Mouse (Mus musculus) heart, embryonic 10.5 days (tissue): ENCODE measurements around the gene Ift88. TPM values are rescaled to one million over a fixed set of nuclear protein-coding genes. Genes with fewer than 3 reads are reported as not detected.
A peak's percentile ranks its signal among the peaks of the same experiment; 100 is the strongest.
"Not testable (repeated sequence)": the region's sequence is repeated elsewhere in the genome, so short reads cannot be mapped to it uniquely, and the experiment has no call there.

Experiments
- DNase-seq: peaks from one replicate; pipeline ENCODE4 v3.0.0-alpha.2; 2017; ENCODE audit warnings: low spot score
- H3K27ac ChIP-seq: fragments of 300-500 bp; sonication (generic); 2 replicates; pipeline ENCODE4 v1.5.1; 2016; ENCODE audit warnings: mild to moderate bottlenecking
- H3K27me3 ChIP-seq: fragments of 300-500 bp; sonication (generic); 2 replicates; pipeline ENCODE4 v1.6.1; 2016; ENCODE audit warnings: mild to moderate bottlenecking; ENCODE audit not compliant: poor library complexity, insufficient read depth, severe bottlenecking
- H3K36me3 ChIP-seq: fragments of 300-500 bp; sonication (generic); 2 replicates; pipeline ENCODE4 v1.6.1; 2016; ENCODE audit warnings: mild to moderate bottlenecking, moderate library complexity
- H3K4me1 ChIP-seq: fragments of 300-500 bp; sonication (generic); 2 replicates; pipeline ENCODE4 v1.6.1; 2016; ENCODE audit warnings: mild to moderate bottlenecking
- H3K4me3 ChIP-seq: fragments of 300-500 bp; sonication (generic); 2 replicates; pipeline ENCODE4 v1.5.1; 2016; ENCODE audit warnings: mild to moderate bottlenecking, moderate library complexity
- H3K9me3 ChIP-seq: fragments of 300-500 bp; sonication (generic); 2 replicates; pipeline ENCODE4 v1.6.1; 2016; ENCODE audit warnings: mild to moderate bottlenecking, moderate library complexity
- WGBS: fragments of 180-500 bp; shearing (Covaris S2); methylation state at CpG from one replicate; pipeline ENCODE4 v1.1.7; 2016; 5-methylcytosine and 5-hydroxymethylcytosine counted together
- polyA plus RNA-seq: library from polyadenylated mRNA; unstranded; fragments of >200 nt; fragmentation: Nextera tagmentation; extraction: Ambion mirVana; gene quantifications from 2 replicates; pipeline ENCODE4 v1.2.1, GENCODE M21; 2016

The Ift88 gene
- polyA plus RNA-seq, 1 experiment from 2014 or later: 6.3 TPM

DNA sequence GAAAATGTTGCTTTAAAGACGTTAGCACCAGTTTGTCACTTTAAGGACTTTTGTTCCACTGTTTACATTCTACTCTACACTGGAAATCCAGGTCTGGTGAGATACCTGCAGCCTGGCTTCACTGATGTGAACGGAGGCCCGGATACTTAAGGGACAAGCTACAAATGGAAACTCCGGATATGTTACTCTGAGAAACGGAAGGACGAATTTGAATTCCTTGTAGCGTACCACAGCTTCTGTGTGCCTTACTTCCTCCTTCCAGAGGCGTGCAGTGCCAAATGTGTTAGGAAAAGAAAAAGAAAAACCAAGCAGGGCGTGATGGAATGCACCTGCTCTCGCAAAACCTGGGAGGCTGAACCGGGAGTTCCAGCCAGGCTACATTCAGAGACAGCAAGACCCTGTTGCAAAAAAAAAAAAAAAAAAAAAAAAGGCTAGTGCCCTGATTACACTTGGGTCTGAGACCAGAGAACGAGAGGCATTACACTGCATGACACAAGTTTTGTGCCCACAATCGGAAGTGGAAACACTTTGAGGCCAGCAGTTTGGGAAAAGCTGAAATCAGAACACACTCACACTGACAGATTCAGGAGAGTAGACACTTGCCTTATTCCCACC is 24.9 kb upstream of the Ift88 start:
- peak overlapping the region; percentile 37; the same call in 1 of the 2 replicates for H3K27ac ChIP-seq
- H3K27me3 ChIP-seq: peaks cover 20% of the 10 kb centered on the region; the same call in 1 of the 2 replicates
- no peaks in the 10 kb centered on the region for H3K9me3 ChIP-seq
- peak overlapping the region; percentile 74 for H3K4me3 ChIP-seq
- peaks cover 6% of the 10 kb centered on the region; the same call in 1 of the 2 replicates for H3K4me1 ChIP-seq
- no peak for DNase-seq
- no peaks in the 10 kb centered on the region for H3K36me3 ChIP-seq
- WGBS: 19% methylated on average over 13 of the region's 13 CpGs

DNA sequence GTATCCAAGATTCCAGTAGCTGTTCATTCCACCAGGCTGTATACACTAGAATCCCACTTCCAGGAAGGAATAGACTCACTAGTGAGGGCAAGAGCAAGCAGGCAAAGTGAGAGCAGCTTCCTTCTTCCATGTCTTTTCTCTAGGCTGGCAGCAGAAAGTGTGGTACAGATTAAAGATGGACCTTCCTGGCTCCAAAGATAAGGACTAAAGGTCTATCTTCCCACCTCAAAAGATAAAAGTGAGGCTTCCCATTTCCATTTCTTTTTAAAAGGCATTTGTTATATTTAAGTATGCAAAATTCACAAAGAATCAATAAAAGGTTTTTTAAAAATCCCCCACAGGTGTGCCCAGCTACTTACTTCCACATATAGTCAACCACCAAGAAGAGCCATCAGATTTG is 21.0 kb upstream of the Ift88 start:
- Histone ChIP-seq H3K9me3 (no peaks in the 10 kb centered on the region), H3K27me3 (0 out of 2 replicates have a peak, but pooled peaks cover 2% of the 10 kb centered on the region), H3K27ac (no peak overlapping the region), H3K36me3 (no peaks in the 10 kb centered on the region), H3K4me1 (peaks cover 15% of the 10 kb centered on the region), H3K4me3 (no peak overlapping the region)
- DNase-seq: no peak

DNA sequence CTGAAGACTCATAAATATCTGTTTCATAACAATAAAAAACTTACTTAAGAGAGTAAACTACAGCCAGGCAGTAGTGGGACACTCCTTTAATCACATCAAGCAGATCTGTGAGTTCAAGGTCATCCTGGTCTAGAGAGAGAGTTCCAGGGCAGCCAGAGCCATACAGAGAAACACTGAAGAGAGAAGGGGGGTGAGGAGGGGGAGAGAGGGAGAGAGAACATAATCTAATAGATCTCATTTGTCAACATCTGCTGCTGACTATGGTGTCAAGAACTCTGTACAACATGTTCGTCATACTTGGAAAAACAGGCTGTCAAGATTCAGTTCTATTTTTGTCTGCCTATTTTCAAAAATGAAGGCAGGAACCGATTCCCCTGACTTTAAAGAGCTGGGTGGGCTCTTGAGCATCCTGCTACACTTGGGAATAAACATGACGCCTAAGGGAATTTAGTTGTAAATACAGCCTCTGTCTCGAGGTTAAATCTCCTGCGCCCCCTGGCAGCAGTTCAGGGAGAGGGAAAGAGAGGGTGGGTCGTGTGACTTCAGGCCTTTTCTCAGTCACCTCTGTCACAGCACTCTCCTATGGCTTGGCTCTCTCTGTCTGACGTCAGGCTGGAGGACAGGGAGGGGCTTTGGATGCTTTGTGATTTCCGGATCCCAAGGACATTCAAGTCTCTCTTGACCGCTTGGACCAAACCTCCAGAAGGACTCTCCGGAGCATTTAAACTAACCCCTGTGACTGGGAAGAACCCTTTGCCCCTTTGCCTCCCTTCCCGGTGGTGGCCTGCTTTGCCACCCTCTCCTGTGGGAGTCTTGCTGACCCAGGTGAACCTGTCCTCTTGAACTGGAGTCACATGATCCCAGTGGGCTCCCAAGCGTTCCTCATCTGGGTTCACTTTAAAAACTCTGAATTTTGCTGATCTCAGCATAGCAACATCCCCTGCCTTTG is 16.5 kb upstream of the Ift88 start:
- DNase-seq: peak; percentile 83
- no peaks in the 10 kb centered on the region for H3K9me3 ChIP-seq
- H3K36me3 ChIP-seq: no peaks in the 10 kb centered on the region
- 6% methylated on average over 12 of the region's 12 CpGs for WGBS
- H3K27me3 ChIP-seq: no peaks in the 10 kb centered on the region
- peak overlapping the region; percentile 81 for H3K27ac ChIP-seq
- peak overlapping the region; percentile 43 for H3K4me3 ChIP-seq
- H3K4me1 ChIP-seq: peaks cover 9% of the 10 kb centered on the region

DNA sequence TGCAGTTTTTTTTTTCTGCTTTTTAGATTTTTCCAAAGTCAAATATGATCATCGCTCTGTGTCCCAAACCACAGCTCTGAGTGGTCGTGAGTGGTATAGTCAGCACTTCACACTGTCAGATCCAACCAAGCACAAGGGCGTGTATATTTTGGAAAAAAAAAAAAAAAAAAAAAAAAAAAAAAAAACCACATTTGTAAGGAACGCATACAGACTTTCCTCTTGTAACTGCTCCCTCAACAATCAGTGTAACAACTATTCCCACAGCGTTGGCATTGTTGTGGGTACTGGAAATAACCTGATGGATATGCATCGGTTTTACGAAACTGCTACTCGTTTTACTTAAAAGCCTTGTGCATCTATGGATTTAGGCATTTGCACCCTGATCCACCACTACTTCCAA is 15.8 kb upstream of the Ift88 start:
- no peaks in the 10 kb centered on the region for H3K9me3 ChIP-seq
- WGBS: 68% methylated on average over 8 of the region's 8 CpGs

DNA sequence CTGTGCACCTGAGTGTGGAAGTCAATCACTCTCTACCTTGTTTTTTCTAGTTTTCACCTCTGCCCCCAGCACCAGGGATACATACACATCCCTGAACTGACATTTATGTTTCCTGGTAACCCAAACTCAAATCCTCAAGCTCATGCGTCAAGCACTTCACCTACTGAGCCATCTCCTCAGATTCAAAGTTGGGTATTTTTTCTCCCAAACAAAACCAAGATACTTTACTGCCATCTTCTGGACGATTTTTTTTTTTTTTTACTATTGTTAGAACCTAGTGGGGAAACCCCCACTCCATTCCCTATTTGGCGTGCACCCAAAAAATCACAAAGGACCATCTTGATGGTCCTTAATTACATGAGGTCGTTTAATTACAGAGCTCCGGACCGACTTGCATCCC is 14.8 kb upstream of the Ift88 start:
- H3K27ac ChIP-seq: no peak overlapping the region
- H3K4me3 ChIP-seq: no peak overlapping the region
- DNase-seq: no peak
- no peaks in the 10 kb centered on the region for H3K27me3 ChIP-seq
- no peaks in the 10 kb centered on the region for H3K36me3 ChIP-seq
- 31% methylated on average over 6 of the region's 6 CpGs for WGBS
- H3K9me3 ChIP-seq: no peaks in the 10 kb centered on the region
- peaks cover 9% of the 10 kb centered on the region for H3K4me1 ChIP-seq

More for the DNA sequence above, 15.8 kb upstream of the Ift88 start:
- H3K27ac ChIP-seq: no peak overlapping the region
- H3K4me1 ChIP-seq: peaks cover 9% of the 10 kb centered on the region
- no peak for DNase-seq
- H3K4me3 ChIP-seq: no peak overlapping the region
- no peaks in the 10 kb centered on the region for H3K36me3 ChIP-seq
- no peaks in the 10 kb centered on the region for H3K27me3 ChIP-seq

DNA sequence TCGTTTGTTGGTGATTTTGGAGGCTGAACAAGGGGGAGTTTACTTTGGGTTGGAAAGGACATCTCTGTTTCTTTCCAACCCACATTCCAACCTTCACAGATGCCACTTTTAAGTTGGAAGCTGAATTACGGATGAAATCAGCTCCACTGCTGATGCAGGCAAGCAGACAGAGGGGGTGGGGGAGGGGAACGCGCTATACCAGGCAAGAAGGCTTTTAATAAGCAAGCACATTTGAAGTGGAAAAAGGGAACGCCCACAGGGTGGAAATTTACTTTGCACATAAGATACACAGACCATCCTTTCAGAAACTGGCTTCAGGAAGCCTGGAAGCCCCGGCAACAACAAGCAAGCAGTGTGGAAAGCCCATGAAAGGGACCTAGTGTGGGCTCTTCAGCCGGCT is 11.7 kb upstream of the Ift88 start:
- no peak overlapping the region for H3K27ac ChIP-seq
- peaks cover 7% of the 10 kb centered on the region for H3K4me1 ChIP-seq
- no peaks in the 10 kb centered on the region for H3K27me3 ChIP-seq
- 57% methylated on average over 7 of the region's 7 CpGs for WGBS
- no peak overlapping the region for H3K4me3 ChIP-seq
- H3K9me3 ChIP-seq: no peaks in the 10 kb centered on the region
- H3K36me3 ChIP-seq: no peaks in the 10 kb centered on the region
- DNase-seq: no peak

DNA sequence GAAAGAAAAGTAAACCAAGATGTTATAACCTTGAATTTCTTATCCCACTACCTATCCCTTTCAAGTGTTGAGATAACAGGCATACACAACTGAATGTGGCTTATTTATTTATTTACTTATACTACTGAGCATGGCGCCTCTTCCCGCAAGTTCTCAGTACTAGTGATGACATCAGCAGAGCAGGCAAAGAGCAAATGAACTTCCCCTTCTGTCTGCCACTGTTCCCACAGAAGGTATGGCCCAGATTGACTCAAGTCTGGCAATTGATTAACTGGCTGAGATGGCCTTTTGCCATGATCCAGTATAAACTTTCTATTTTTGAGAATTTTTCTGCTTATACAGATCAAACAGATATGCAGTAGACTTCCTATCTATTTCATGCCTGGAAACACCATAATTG is 6.7 kb upstream of the Ift88 start:
- Histone ChIP-seq H3K27ac (no peak overlapping the region), H3K9me3 (no peaks in the 10 kb centered on the region), H3K4me3 (no peak overlapping the region), H3K27me3 (no peaks in the 10 kb centered on the region), H3K36me3 (no peaks in the 10 kb centered on the region), H3K4me1 (no peaks in the 10 kb centered on the region)
- no peak for DNase-seq
- 80% methylated on average over 2 of the region's 2 CpGs for WGBS

DNA sequence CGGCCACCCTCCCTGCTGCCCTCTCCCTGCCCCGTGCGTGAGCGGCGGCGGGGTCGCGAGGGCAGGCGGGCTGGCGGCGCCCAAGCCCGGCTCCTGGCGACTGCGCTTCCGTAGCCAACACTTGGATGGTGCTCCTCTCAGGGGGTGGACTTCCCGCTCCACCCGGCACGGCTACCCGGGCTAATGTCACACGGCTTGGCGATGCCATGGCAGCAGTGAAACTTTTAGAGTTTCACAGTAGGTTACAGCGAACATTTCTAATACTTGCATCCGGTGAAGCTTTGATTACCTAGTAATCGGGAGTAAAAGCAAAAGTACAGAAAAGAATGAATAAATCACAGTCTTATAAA is 325 bp downstream of the Ift88 start:
- Histone ChIP-seq H3K9me3 (no peaks in the 10 kb centered on the region), H3K4me1 (peaks cover 7% of the 10 kb centered on the region; the same call in 1 of the 2 replicates), H3K4me3 (peak overlapping the region; percentile 93), H3K27ac (peak overlapping the region; percentile 84), H3K27me3 (no peaks in the 10 kb centered on the region), H3K36me3 (no peaks in the 10 kb centered on the region)
- under 1% methylated on average over 24 of the region's 24 CpGs for WGBS
- DNase-seq: no peak

DNA sequence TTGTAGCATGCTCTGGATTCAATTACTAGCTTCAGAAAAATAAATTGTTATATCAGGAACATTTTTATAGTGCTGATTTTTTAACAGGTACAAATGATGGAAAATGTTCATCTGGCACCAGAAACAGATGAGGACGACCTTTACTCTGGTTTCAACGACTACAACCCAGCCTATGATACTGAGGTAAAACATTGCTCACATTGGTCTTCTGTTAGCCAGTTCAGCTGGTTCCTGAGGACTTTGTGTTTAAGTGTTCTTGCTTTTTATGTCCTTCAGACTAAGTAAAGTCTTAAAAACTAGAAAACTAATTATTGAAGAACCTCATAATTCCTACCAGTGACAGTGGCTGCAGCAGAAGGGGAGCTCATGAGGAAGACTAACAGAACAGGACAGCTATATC is 6.6 kb downstream of the Ift88 start:
- Histone ChIP-seq H3K36me3 (peaks cover 8% of the 10 kb centered on the region; the same call in 1 of the 2 replicates), H3K27ac (no peak overlapping the region), H3K4me3 (no peak overlapping the region), H3K4me1 (no peaks in the 10 kb centered on the region), H3K27me3 (no peaks in the 10 kb centered on the region), H3K9me3 (no peaks in the 10 kb centered on the region)
- WGBS: 71% methylated on average over 2 of the region's 2 CpGs
- no peak for DNase-seq

DNA sequence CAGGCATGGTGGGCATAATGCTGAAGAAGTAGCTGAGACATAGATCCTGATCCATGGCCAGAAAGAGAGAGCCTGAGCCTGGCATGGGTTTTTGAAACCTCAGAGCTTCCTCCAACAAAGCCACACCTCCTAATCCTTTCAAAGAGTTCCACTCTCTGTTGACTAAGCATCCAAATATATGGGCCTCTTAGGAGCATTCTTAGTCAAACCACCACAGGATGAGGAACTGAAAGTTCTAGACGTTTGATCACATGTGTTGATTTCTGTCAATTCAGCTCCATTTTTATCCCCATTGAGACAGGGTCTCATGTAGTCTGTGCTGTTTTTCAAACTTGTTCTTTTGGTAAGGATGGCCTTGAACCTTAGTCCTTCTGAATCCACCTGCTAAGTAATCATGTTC is 28.7 kb downstream of the Ift88 start:
- WGBS: 75% methylated on average over 1 of the region's 1 CpGs
- H3K9me3 ChIP-seq: no peaks in the 10 kb centered on the region
- DNase-seq: no peak
- no peaks in the 10 kb centered on the region for H3K4me1 ChIP-seq
- no peak overlapping the region for H3K27ac ChIP-seq
- H3K36me3 ChIP-seq: no peaks in the 10 kb centered on the region
- H3K27me3 ChIP-seq: no peaks in the 10 kb centered on the region
- no peak overlapping the region for H3K4me3 ChIP-seq

DNA sequence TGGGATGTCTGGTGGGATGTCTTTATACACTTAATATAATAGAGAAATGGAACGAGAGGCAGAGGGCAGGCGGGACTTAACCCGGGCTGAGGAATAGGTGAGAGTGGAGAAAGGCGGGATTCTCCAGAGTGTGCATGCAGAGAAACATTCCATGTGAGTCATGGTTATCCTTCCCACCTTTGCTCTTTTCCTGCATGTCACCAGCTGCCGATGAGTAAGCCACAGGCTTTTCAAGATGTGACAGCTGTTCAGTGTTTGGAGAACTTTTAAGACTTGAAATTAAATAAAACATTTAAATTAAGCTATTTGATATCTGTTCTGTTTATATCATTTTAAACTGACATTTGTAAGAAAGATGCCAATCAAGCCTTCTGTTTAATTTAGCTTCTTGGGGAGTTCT is 36.0 kb downstream of the Ift88 start:
- Histone ChIP-seq H3K4me1 (peaks cover 11% of the 10 kb centered on the region), H3K4me3 (no peak overlapping the region), H3K27me3 (no peaks in the 10 kb centered on the region), H3K27ac (no peak overlapping the region), H3K36me3 (no peaks in the 10 kb centered on the region), H3K9me3 (no peaks in the 10 kb centered on the region)
- no peak for DNase-seq
- 90% methylated on average over 5 of the region's 5 CpGs for WGBS

DNA sequence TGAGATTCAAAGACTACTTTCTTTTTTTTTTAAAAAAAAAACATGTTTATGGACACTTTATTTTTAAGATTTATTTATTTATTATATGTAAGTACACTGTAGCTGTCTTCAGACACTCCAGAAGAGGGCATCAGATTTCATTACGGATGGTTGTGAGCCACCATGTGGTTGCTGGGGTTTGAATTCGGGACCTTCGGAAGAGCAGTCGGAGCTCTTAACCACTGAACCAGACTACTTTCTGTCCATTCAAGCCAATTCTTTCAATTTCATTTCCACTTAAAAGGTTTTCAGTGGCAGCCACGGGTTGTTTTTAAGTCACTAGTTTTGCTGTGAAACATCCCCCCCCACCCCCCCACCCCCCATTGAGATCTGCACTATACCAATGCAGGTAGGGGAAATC is 36.5 kb downstream of the Ift88 start:
- peaks cover 11% of the 10 kb centered on the region for H3K4me1 ChIP-seq
- DNase-seq, H3K9me3 ChIP-seq, H3K27ac ChIP-seq, H3K36me3 ChIP-seq, H3K4me3 ChIP-seq, H3K27me3 ChIP-seq: not testable (repeated sequence)
- WGBS: 77% methylated on average over 5 of the region's 5 CpGs

DNA sequence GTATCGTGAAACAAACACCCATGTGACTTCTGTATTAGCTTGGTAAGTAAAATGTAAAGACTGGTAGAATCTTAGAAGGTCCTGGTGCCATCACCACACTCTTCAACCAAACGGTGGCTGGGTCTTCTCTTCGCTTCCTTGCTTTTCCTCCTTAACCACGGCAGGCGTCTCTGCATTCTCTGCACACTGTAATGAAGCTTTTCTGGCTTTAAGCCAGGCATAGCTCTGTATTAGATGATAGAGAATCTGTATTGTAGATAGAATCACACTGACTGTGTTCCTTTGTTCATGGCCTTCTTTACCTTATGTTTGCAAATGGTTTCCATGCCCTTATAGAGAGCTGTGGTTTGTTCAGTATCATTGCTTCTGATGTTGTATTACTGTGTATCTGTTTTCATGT is 39.0 kb downstream of the Ift88 start:
- no peaks in the 10 kb centered on the region for H3K36me3 ChIP-seq
- 75% methylated on average over 5 of the region's 5 CpGs for WGBS
- DNase-seq: no peak
- peaks cover 11% of the 10 kb centered on the region for H3K4me1 ChIP-seq
- H3K4me3 ChIP-seq: no peak overlapping the region
- no peaks in the 10 kb centered on the region for H3K27me3 ChIP-seq
- no peaks in the 10 kb centered on the region for H3K9me3 ChIP-seq
- H3K27ac ChIP-seq: no peak overlapping the region
